Mouse (Mus musculus): Measurements from ENCODE around the gene Hes1. TPM values are rescaled to one million over a fixed set of nuclear protein-coding genes. Genes with fewer than 3 reads are reported as not detected.

Gene Hes1
- polyA plus RNA-seq, 1 experiment from 2014 or later: 28.8 TPM

DNA sequence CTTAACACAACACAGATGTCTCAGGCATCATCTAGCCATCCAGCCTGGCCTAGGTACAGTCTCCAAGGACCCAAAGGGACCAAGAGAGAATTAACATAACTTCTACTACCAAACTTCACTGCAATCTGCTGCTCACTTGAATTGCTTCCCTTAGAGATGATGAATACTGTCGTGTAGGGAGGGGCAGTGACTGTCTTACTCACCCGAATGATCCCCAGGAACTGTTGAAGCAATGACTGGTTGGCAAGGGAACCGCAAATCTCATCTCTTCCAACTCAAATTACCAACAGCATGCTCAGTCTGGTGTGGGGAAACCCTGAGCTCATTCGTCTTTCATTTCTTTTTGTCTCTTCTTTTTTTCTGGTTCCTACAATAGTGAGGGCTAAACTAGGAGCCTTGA lies 21.3 kb upstream of the Hes1 start:
- Histone ChIP-seq H3K27me3 (ENCODE audit: control insufficient read depth, insufficient read depth, low read length) (peaks cover 15% of the 10 kb centered on the region), H3K4me2 (replicated peaks; ENCODE audit: low read depth, low read length) (no peak overlapping the region), H3K4me3 (ENCODE audit: low read depth, low read length) (no peak overlapping the region), H3K9ac (ENCODE audit: low read depth, low read length) (no peak overlapping the region), H3K4me1 (replicated peaks; ENCODE audit: control insufficient read depth, insufficient read depth, low read length) (peaks cover 3% of the 10 kb centered on the region; the same call in 1 of the 2 replicates), H3K9me3 (ENCODE audit: control insufficient read depth, low read length) (no peaks in the 10 kb centered on the region), H3K27ac (ENCODE audit: low read depth, low read length) (no peak overlapping the region), H3K36me3 (ENCODE audit: control insufficient read depth, insufficient read depth, low read length) (no peaks in the 10 kb centered on the region)
- WGBS: 76% methylated on average over 4 of the region's 4 CpGs
- DNase-seq (ENCODE audit: low spot score) (no peak), ATAC-seq (ENCODE audit: low FRiP score) (no peak)

DNA sequence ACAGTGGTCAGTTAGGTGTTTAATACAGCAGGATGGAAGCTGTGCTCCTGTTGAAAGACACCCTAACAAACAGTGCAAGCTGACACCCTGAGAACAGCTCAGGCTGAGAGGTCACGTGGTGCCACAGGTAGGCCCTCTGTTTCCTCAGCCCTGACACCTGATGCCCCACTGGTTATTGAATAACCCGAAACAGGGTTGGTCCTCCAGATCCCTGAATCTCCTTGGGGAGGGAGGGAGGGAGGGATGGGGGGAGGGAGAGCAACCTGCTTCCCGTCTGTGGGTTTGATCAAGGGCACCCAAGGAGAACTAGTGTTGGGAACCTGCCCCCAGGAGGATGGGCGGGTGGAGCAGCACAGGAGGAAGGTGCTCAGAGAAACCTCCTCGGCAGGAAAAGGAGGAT lies 18.6 kb upstream of the Hes1 start:
- Histone ChIP-seq H3K36me3 (ENCODE audit: control insufficient read depth, insufficient read depth, low read length) (no peaks in the 10 kb centered on the region), H3K9me3 (ENCODE audit: control insufficient read depth, low read length) (no peaks in the 10 kb centered on the region), H3K27me3 (ENCODE audit: control insufficient read depth, insufficient read depth, low read length) (peaks cover 2% of the 10 kb centered on the region), H3K27ac (ENCODE audit: low read depth, low read length) (no peak overlapping the region), H3K4me1 (replicated peaks; ENCODE audit: control insufficient read depth, insufficient read depth, low read length) (no peaks in the 10 kb centered on the region), H3K9ac (ENCODE audit: low read depth, low read length) (no peak overlapping the region), H3K4me3 (ENCODE audit: low read depth, low read length) (no peak overlapping the region), H3K4me2 (replicated peaks; ENCODE audit: low read depth, low read length) (no peak overlapping the region)
- no peak for DNase-seq (ENCODE audit: low spot score)
- ATAC-seq (ENCODE audit: low FRiP score): no peak
- WGBS: 53% methylated on average over 5 of the region's 5 CpGs

DNA sequence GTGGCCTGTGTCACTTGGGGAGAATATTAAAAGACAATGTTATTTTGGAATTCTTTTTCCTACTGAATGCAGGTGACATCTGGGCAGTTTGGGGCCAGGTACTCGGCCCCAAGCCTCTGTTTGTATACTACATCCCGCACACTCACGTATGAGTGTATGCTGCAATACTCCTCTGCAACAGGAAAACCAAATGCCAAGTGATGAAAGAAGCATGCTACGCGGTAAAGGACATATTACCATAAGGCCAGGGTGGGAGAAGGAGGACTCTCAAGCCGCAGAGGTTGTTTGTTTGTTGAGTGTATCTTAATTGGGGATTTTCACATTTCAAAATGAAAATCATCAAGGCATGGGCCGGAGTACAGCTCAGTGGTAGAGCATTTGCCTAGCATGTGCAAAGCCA lies 17.2 kb upstream of the Hes1 start:
- Histone ChIP-seq H3K27me3 (ENCODE audit: control insufficient read depth, insufficient read depth, low read length) (peaks cover 2% of the 10 kb centered on the region; the same call in 1 of the 2 replicates), H3K27ac (ENCODE audit: low read depth, low read length) (no peak overlapping the region), H3K36me3 (ENCODE audit: control insufficient read depth, insufficient read depth, low read length) (no peaks in the 10 kb centered on the region), H3K9ac (ENCODE audit: low read depth, low read length) (no peak overlapping the region), H3K4me1 (replicated peaks; ENCODE audit: control insufficient read depth, insufficient read depth, low read length) (no peaks in the 10 kb centered on the region), H3K9me3 (ENCODE audit: control insufficient read depth, low read length) (no peaks in the 10 kb centered on the region), H3K4me2 (replicated peaks; ENCODE audit: low read depth, low read length) (no peak overlapping the region), H3K4me3 (ENCODE audit: low read depth, low read length) (no peak overlapping the region)
- 87% methylated on average over 7 of the region's 7 CpGs for WGBS
- ATAC-seq (ENCODE audit: low FRiP score) (no peak), DNase-seq (ENCODE audit: low spot score) (no peak)

DNA sequence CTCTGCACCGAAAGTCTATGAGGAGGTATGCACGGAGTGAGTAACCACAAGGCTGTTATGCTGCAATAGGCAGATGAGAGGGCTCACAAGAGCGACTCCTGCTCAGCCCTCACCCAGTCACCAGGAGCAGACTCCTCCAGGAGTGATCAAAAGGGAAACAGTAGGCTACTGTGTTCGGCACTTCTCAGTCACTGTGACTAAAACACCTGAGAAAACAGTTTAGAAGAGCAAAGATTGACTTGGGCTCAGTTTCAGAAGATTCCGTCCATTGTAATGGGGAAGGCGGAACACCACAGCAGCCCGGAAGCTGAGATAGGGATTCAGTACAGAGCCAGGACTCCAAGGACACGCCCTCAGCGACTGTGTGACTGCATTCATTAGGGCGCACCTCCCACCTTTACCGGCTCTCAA lies 16.8 kb upstream of the Hes1 start:
- Histone ChIP-seq H3K36me3 (ENCODE audit: control insufficient read depth, insufficient read depth, low read length) (no peaks in the 10 kb centered on the region), H3K9ac (ENCODE audit: low read depth, low read length) (no peak overlapping the region), H3K9me3 (ENCODE audit: control insufficient read depth, low read length) (no peaks in the 10 kb centered on the region), H3K4me3 (ENCODE audit: low read depth, low read length) (no peak overlapping the region), H3K27me3 (ENCODE audit: control insufficient read depth, insufficient read depth, low read length) (peaks cover 2% of the 10 kb centered on the region; the same call in 1 of the 2 replicates), H3K4me2 (replicated peaks; ENCODE audit: low read depth, low read length) (no peak overlapping the region), H3K4me1 (replicated peaks; ENCODE audit: control insufficient read depth, insufficient read depth, low read length) (no peaks in the 10 kb centered on the region), H3K27ac (ENCODE audit: low read depth, low read length) (no peak overlapping the region)
- ATAC-seq (ENCODE audit: low FRiP score) (no peak), DNase-seq (ENCODE audit: low spot score) (no peak)
- 48% methylated on average over 11 of the region's 11 CpGs for WGBS

DNA sequence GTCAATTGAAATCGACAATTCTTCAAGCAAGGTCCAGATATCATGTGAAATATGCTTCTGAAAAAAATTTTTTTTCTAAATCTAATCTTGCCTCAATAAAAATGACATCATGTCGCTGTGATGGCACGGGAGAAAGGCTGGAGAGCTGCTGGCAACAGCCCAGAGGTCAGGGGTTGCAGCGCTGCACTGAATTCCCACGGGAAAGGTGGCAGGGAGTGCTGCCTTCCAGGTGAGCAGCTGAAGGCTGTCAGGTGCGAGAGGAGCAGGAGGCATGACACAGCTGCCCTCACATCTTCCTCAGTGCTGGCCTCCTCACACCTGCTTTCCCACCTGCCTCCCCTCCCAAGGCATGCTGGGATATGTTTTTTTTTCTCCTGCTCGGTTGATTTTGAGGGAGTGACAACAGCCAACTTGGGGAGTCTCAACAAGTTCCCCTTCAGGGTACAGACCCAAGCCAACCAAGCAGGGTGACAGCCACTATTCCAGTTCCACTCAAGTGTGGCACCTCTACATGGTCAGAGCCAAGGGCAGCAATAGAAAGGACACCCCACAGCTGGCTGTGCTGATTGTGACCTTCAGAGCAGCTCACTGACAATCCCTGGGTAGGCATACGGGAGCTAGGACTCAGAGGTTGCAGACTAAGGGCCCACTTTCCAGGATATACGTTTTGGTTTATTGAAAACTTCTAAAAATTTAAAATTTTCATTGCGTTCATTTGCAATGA lies 13.3 kb upstream of the Hes1 start:
- WGBS: 77% methylated on average over 10 of the region's 10 CpGs
- Histone ChIP-seq H3K27me3 (ENCODE audit: control insufficient read depth, insufficient read depth, low read length) (peaks cover 10% of the 10 kb centered on the region), H3K9ac (ENCODE audit: low read depth, low read length) (no peak overlapping the region)

DNA sequence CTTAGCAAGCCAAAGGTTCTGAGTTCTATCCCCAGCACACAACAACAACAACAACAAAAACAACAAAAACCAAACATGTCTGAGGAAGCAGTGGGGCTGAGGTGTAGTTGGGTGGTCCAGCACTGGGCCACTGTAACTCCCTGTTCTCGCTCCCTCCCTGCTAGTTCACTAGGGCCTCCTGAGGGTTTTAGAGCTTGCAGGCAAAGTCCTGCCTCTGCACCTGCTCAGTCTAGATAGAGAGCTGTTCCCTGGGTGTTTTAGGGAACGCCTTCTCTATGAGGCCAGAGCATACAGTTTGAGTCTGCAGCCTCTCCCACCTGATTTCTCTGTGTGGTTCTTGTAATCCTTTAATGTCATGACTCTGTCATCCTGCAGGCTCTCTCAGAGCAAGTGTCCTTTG lies 11.9 kb upstream of the Hes1 start:
- no peak overlapping the region for H3K4me3 ChIP-seq (ENCODE audit: low read depth, low read length)
- no peak overlapping the region for H3K9ac ChIP-seq (ENCODE audit: low read depth, low read length)
- H3K27ac ChIP-seq (ENCODE audit: low read depth, low read length): no peak overlapping the region
- H3K27me3 ChIP-seq (ENCODE audit: control insufficient read depth, insufficient read depth, low read length): peaks cover 14% of the 10 kb centered on the region
- ATAC-seq (ENCODE audit: low FRiP score) (no peak), DNase-seq (ENCODE audit: low spot score) (no peak)
- H3K9me3 ChIP-seq (ENCODE audit: control insufficient read depth, low read length): no peaks in the 10 kb centered on the region
- no peak overlapping the region for H3K4me2 ChIP-seq (replicated peaks; ENCODE audit: low read depth, low read length)
- no peaks in the 10 kb centered on the region for H3K36me3 ChIP-seq (ENCODE audit: control insufficient read depth, insufficient read depth, low read length)
- WGBS: 78% methylated on average over 2 of the region's 2 CpGs
- no peaks in the 10 kb centered on the region for H3K4me1 ChIP-seq (replicated peaks; ENCODE audit: control insufficient read depth, insufficient read depth, low read length)

More for the DNA sequence above, 13.3 kb upstream of the Hes1 start:
- no peak overlapping the region for H3K27ac ChIP-seq (ENCODE audit: low read depth, low read length)
- H3K4me3 ChIP-seq (ENCODE audit: low read depth, low read length): no peak overlapping the region
- H3K4me1 ChIP-seq (replicated peaks; ENCODE audit: control insufficient read depth, insufficient read depth, low read length): no peaks in the 10 kb centered on the region
- no peak for ATAC-seq (ENCODE audit: low FRiP score)
- H3K4me2 ChIP-seq (replicated peaks; ENCODE audit: low read depth, low read length): no peak overlapping the region
- DNase-seq (ENCODE audit: low spot score): no peak
- H3K9me3 ChIP-seq (ENCODE audit: control insufficient read depth, low read length): no peaks in the 10 kb centered on the region
- H3K36me3 ChIP-seq (ENCODE audit: control insufficient read depth, insufficient read depth, low read length): no peaks in the 10 kb centered on the region

DNA sequence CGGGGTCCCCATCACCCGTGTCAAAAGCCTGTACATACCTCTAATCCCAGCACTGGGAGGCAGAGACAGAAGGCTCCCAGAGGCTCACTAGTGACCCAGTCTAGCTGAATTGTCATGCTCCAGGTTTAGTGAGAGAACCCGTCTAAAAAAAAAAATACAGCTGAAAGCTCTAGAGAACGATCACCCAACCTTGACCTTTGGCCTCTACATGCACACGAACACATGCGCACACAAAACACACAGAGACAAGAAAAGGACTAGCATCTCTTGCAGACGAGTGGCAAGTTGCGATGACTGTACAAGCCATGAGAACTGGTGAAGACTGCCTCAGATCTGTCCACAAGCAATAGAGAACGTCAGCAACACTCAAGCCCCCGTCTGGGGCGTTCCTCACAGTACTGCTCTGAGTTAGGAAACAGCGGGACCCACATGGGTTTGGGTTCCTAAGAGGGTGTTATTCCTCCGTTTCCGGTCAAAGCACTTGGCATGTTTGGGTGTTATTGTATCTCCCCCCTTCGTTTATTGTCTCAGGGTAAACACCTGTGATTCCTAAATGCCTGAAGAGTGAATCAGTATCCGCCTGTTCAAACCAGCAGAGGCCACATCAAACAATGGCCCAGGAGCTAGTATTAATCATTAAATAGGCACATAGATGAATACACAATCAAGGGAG lies 11.2 kb upstream of the Hes1 start:
- Histone ChIP-seq H3K4me3 (ENCODE audit: low read depth, low read length) (no peak overlapping the region), H3K4me2 (replicated peaks; ENCODE audit: low read depth, low read length) (no peak overlapping the region), H3K9me3 (ENCODE audit: control insufficient read depth, low read length) (no peaks in the 10 kb centered on the region), H3K36me3 (ENCODE audit: control insufficient read depth, insufficient read depth, low read length) (no peaks in the 10 kb centered on the region), H3K4me1 (replicated peaks; ENCODE audit: control insufficient read depth, insufficient read depth, low read length) (no peaks in the 10 kb centered on the region), H3K9ac (ENCODE audit: low read depth, low read length) (no peak overlapping the region), H3K27me3 (ENCODE audit: control insufficient read depth, insufficient read depth, low read length) (peaks cover 16% of the 10 kb centered on the region), H3K27ac (ENCODE audit: low read depth, low read length) (no peak overlapping the region)
- DNase-seq (ENCODE audit: low spot score) (no peak), ATAC-seq (ENCODE audit: low FRiP score) (no peak)
- 71% methylated on average over 16 of the region's 16 CpGs for WGBS

DNA sequence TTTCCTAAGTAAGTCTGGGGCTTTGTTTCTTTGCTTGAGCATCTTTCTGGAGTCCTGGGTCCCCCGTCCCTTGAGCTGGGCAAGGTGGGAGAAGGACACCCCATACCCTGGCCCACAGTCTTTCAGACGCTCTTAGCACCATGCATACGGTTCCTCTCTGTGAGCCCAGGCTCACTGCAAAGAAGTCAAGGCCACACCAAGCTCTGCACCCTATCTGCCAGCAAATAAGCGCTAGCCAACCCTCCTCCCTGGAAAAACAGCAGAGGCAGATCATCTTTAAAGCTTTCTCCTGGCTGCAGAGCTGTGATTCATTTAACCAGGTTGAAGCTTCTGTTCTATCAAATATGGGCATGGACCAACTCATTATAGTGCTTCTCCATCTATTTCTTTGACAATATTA lies 9.6 kb upstream of the Hes1 start:
- Histone ChIP-seq H3K27me3 (ENCODE audit: control insufficient read depth, insufficient read depth, low read length) (peaks cover 31% of the 10 kb centered on the region), H3K4me1 (replicated peaks; ENCODE audit: control insufficient read depth, insufficient read depth, low read length) (no peaks in the 10 kb centered on the region), H3K9me3 (ENCODE audit: control insufficient read depth, low read length) (no peaks in the 10 kb centered on the region), H3K9ac (ENCODE audit: low read depth, low read length) (no peak overlapping the region), H3K27ac (ENCODE audit: low read depth, low read length) (no peak overlapping the region), H3K4me2 (replicated peaks; ENCODE audit: low read depth, low read length) (no peak overlapping the region), H3K4me3 (ENCODE audit: low read depth, low read length) (no peak overlapping the region), H3K36me3 (ENCODE audit: control insufficient read depth, insufficient read depth, low read length) (no peaks in the 10 kb centered on the region)
- 69% methylated on average over 4 of the region's 4 CpGs for WGBS
- ATAC-seq (ENCODE audit: low FRiP score) (no peak), DNase-seq (ENCODE audit: low spot score) (no peak)

DNA sequence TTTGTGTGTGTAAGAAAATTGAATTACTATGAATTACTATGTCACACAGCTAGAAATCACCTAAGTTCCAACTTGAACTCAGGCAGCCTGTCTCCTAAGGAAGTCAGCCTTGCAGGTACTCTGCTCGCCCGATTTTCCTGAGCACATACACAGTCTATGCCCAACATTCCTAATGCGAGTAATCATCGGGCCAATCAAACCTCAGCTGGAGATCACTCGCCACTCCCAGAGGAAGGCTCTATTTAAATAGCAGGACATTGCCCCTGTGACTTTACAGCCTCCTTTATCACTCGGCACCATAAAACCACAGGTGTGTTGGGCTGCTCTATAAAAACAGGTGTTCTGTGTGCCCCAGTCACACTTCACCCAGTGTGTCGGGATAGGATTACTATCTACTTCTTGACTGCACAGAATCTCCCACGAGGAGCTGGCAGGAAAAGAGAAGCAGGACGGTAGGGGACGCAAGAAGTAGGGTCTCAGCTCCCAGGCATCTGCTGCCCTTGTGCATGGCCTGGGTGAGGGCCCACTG lies 8.8 kb upstream of the Hes1 start:
- no peak overlapping the region for H3K4me2 ChIP-seq (replicated peaks; ENCODE audit: low read depth, low read length)
- 0 out of 2 replicates have a peak, but pooled peaks cover 2% of the 10 kb centered on the region for H3K4me1 ChIP-seq (replicated peaks; ENCODE audit: control insufficient read depth, insufficient read depth, low read length)
- H3K27me3 ChIP-seq (ENCODE audit: control insufficient read depth, insufficient read depth, low read length): peaks cover 40% of the 10 kb centered on the region
- H3K36me3 ChIP-seq (ENCODE audit: control insufficient read depth, insufficient read depth, low read length): no peaks in the 10 kb centered on the region
- 70% methylated on average over 10 of the region's 10 CpGs for WGBS
- no peak overlapping the region for H3K9ac ChIP-seq (ENCODE audit: low read depth, low read length)
- H3K9me3 ChIP-seq (ENCODE audit: control insufficient read depth, low read length): no peaks in the 10 kb centered on the region
- no peak overlapping the region for H3K4me3 ChIP-seq (ENCODE audit: low read depth, low read length)
- no peak for DNase-seq (ENCODE audit: low spot score)
- no peak for ATAC-seq (ENCODE audit: low FRiP score)
- H3K27ac ChIP-seq (ENCODE audit: low read depth, low read length): no peak overlapping the region
